Mouse (Mus musculus): ENCODE results near the gene Rap1gap2. TPM values are rescaled to one million over a fixed set of nuclear protein-coding genes. Genes with fewer than 3 reads are reported as not detected.

Gene Rap1gap2
- polyA plus RNA-seq, 1 experiment from 2014 or later: 1.5 TPM

DNA sequence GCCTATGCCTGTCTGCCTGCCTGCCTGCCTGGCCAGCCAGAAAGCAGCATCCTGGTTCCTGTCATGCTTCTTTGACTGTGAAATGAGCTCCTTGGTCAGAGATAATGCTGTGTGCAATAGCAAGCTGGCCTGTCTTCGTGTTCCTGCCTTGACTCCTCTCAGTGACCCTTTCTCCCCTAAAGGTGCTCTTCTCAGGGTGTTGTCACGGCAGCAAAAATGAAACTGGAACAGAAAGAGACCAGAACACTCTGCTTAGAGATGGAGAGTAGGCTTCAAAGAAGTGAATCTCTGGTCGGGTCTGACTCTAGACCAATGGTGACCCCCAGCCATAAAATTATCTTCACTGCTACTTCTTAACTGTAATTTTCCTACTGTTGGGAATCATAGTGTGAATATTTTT lies 42.7 kb downstream of the Rap1gap2 start:
- no peaks in the 10 kb centered on the region for H3K36me3 ChIP-seq (ENCODE audit: control insufficient read depth, insufficient read depth, low read length)
- peaks cover 11% of the 10 kb centered on the region; the same call in 1 of the 2 replicates for H3K4me1 ChIP-seq (replicated peaks; ENCODE audit: control insufficient read depth, insufficient read depth, low read length)
- ATAC-seq (ENCODE audit: low read depth): no peak
- 69% methylated on average over 3 of the region's 3 CpGs for WGBS
- no peaks in the 10 kb centered on the region for H3K27me3 ChIP-seq (ENCODE audit: control insufficient read depth, insufficient read depth, low read depth, low read length)
- no peak overlapping the region for H3K27ac ChIP-seq (ENCODE audit: low read length)
- no peak overlapping the region for H3K4me3 ChIP-seq (ENCODE audit: low read length)
- H3K4me2 ChIP-seq (ENCODE audit: low read depth, low read length): no peak overlapping the region
- no peaks in the 10 kb centered on the region for H3K9me3 ChIP-seq (ENCODE audit: control insufficient read depth, low read length)
- H3K9ac ChIP-seq (ENCODE audit: low read length): no peak overlapping the region

DNA sequence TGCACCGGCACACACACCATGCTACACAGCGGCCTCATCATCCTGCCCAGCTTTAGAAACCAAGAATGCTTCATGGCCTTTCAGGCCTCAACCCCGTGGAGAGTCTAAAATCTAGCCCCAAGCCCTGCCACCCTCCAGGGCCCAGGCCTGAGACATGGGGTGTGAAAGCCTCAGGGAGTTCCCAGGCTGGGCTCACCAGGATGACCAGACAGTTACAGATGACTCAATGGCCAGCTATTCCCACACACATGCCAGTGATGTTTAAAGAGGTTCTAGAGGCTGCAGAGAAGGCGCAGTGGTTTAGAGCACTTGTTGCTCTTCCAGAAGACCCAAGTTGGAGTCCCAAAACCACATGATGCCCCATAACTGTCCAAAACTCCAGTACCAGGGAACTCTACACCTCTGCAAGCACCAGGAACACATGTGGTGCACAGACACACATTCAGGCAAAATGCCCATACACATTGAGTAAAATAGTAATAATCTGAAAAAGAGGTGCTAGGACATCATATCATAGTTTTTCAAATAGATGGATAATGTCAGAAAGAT lies 44.3 kb downstream of the Rap1gap2 start:
- Histone ChIP-seq H3K4me2 (ENCODE audit: low read depth, low read length) (no peak overlapping the region), H3K9me3 (ENCODE audit: control insufficient read depth, low read length) (no peaks in the 10 kb centered on the region), H3K36me3 (ENCODE audit: control insufficient read depth, insufficient read depth, low read length) (no peaks in the 10 kb centered on the region), H3K9ac (ENCODE audit: low read length) (no peak overlapping the region), H3K4me3 (ENCODE audit: low read length) (no peak overlapping the region), H3K4me1 (replicated peaks; ENCODE audit: control insufficient read depth, insufficient read depth, low read length) (0 out of 2 replicates have a peak, but pooled peaks cover 5% of the 10 kb centered on the region), H3K27me3 (ENCODE audit: control insufficient read depth, insufficient read depth, low read depth, low read length) (no peaks in the 10 kb centered on the region), H3K27ac (ENCODE audit: low read length) (no peak overlapping the region)
- 85% methylated on average over 4 of the region's 4 CpGs for WGBS
- ATAC-seq (ENCODE audit: low read depth): no peak

DNA sequence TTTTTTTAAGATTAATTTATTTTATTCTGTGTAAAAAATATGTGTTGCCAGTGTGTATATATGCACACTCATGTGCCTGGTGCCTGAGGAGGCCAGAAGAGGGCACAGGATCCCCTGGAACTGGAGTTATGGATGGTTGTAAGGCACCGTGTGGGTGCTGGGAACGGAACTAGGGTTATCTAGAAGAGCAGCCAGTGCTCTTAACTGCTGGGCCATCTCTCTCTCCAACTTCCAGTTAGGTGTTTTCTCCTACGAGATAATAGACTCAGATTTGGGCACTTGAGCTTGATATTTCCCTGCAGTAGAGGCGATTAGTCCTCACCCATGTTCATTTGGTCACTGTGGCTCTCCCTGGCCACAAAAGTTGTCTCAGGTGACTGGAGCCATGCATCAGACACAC lies 49.3 kb downstream of the Rap1gap2 start:
- ATAC-seq (ENCODE audit: low read depth): no peak
- Histone ChIP-seq H3K9me3 (ENCODE audit: control insufficient read depth, low read length) (no peaks in the 10 kb centered on the region), H3K9ac (ENCODE audit: low read length) (no peak overlapping the region), H3K4me3 (ENCODE audit: low read length) (no peak overlapping the region), H3K27ac (ENCODE audit: low read length) (no peak overlapping the region), H3K36me3 (ENCODE audit: control insufficient read depth, insufficient read depth, low read length) (no peaks in the 10 kb centered on the region), H3K4me1 (replicated peaks; ENCODE audit: control insufficient read depth, insufficient read depth, low read length) (peaks cover 7% of the 10 kb centered on the region), H3K27me3 (ENCODE audit: control insufficient read depth, insufficient read depth, low read depth, low read length) (no peaks in the 10 kb centered on the region), H3K4me2 (ENCODE audit: low read depth, low read length) (no peak overlapping the region)
- 85% methylated on average over 4 of the region's 4 CpGs for WGBS

DNA sequence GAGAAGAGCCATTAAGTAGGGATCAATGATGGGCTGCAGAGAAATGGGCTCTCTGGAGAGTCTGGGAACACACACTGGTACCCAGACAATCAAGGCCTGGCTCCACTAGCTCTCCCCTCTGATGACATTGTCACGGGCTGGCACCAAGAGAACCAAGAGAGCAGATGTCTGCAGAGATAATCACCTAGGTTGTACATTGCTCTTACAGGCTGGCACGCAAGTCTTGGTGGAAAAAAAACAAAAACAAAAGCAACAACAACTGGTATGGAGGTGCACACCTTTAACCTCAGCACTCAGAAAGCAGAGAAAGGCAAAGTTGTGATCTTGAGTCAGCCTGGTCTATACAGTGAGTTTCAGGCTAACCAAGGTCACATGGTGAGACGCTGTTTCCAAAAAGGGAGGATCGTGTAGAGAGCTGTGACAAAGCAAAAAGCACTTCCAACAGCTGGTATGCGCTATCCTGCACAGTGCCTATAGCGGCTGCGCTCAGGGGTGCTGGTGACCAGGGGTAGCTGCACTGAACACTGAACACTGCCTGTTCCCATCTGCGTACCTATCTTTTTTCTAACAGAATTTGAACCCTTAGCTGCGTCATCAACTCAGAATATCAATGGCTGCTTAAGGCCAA lies 50.0 kb downstream of the Rap1gap2 start:
- no peak for ATAC-seq (ENCODE audit: low read depth)
- peaks cover 10% of the 10 kb centered on the region for H3K4me1 ChIP-seq (replicated peaks; ENCODE audit: control insufficient read depth, insufficient read depth, low read length)
- H3K36me3 ChIP-seq (ENCODE audit: control insufficient read depth, insufficient read depth, low read length): no peaks in the 10 kb centered on the region
- H3K4me2 ChIP-seq (ENCODE audit: low read depth, low read length): no peak overlapping the region
- no peak overlapping the region for H3K27ac ChIP-seq (ENCODE audit: low read length)
- WGBS: 79% methylated on average over 9 of the region's 9 CpGs
- H3K27me3 ChIP-seq (ENCODE audit: control insufficient read depth, insufficient read depth, low read depth, low read length): no peaks in the 10 kb centered on the region
- no peak overlapping the region for H3K4me3 ChIP-seq (ENCODE audit: low read length)
- no peak overlapping the region for H3K9ac ChIP-seq (ENCODE audit: low read length)
- H3K9me3 ChIP-seq (ENCODE audit: control insufficient read depth, low read length): no peaks in the 10 kb centered on the region

DNA sequence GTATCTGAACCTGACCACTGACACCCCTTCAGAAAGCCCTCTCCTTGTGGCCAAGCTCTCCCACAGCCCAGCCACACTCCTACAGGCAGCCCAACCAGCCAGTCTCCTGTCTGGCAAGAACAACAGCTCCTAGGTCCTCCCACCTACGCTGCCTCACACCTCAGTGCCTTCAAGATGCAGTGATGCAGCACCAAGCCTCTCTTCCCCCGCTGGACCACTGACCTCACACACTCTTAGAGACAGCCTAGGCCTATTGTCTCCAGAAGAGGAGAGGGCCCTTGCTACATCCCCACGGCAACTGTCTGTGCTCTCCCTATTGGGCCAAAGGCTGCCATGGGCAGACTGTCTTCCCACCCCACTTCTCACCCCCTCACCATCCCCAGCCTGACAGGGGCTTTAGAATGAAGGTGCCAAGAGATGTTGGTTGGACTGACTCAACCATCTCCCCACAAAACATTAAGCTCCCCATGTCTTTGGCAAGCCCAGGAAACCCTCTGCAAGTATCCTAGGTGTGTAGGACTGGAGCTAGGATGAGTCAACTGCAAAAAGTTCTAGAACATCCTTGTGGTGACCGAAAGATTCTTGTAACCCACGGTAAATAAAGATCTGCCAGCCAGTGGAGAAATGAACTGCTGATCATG lies 50.8 kb downstream of the Rap1gap2 start:
- H3K27me3 ChIP-seq (ENCODE audit: control insufficient read depth, insufficient read depth, low read depth, low read length): no peaks in the 10 kb centered on the region
- H3K9ac ChIP-seq (ENCODE audit: low read length): no peak overlapping the region
- peaks cover 12% of the 10 kb centered on the region for H3K4me1 ChIP-seq (replicated peaks; ENCODE audit: control insufficient read depth, insufficient read depth, low read length)
- H3K4me3 ChIP-seq (ENCODE audit: low read length): no peak overlapping the region
- H3K36me3 ChIP-seq (ENCODE audit: control insufficient read depth, insufficient read depth, low read length): no peaks in the 10 kb centered on the region
- H3K9me3 ChIP-seq (ENCODE audit: control insufficient read depth, low read length): no peaks in the 10 kb centered on the region
- no peak overlapping the region for H3K4me2 ChIP-seq (ENCODE audit: low read depth, low read length)
- WGBS: 70% methylated on average over 5 of the region's 5 CpGs
- no peak for ATAC-seq (ENCODE audit: low read depth)
- H3K27ac ChIP-seq (ENCODE audit: low read length): no peak overlapping the region

DNA sequence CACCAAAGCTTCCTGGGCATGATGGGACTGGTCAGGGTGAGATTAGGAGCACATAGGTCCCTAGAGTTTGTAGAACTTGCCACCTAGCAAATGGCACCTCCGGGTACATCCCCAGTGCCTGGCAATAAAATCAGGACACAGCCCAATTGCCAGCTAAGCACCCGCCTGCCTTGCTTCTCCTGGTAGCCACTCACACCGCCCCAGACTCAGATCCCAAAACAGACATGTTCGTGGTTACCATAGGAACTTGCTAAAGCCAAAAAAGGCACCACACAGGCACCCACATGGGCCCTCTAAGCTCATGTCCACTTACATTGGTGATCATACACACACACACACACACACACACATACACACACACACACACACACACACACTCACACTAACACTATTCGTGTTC lies 51.8 kb downstream of the Rap1gap2 start:
- H3K36me3 ChIP-seq (ENCODE audit: control insufficient read depth, insufficient read depth, low read length): no peaks in the 10 kb centered on the region
- ATAC-seq (ENCODE audit: low read depth): no peak
- no peaks in the 10 kb centered on the region for H3K9me3 ChIP-seq (ENCODE audit: control insufficient read depth, low read length)
- H3K4me2 ChIP-seq (ENCODE audit: low read depth, low read length): no peak overlapping the region
- H3K4me3 ChIP-seq (ENCODE audit: low read length): no peak overlapping the region
- no peak overlapping the region for H3K9ac ChIP-seq (ENCODE audit: low read length)
- H3K4me1 ChIP-seq (replicated peaks; ENCODE audit: control insufficient read depth, insufficient read depth, low read length): peaks cover 17% of the 10 kb centered on the region
- H3K27ac ChIP-seq (ENCODE audit: low read length): no peak overlapping the region
- no peaks in the 10 kb centered on the region for H3K27me3 ChIP-seq (ENCODE audit: control insufficient read depth, insufficient read depth, low read depth, low read length)
- WGBS: 82% methylated on average over 5 of the region's 5 CpGs

DNA sequence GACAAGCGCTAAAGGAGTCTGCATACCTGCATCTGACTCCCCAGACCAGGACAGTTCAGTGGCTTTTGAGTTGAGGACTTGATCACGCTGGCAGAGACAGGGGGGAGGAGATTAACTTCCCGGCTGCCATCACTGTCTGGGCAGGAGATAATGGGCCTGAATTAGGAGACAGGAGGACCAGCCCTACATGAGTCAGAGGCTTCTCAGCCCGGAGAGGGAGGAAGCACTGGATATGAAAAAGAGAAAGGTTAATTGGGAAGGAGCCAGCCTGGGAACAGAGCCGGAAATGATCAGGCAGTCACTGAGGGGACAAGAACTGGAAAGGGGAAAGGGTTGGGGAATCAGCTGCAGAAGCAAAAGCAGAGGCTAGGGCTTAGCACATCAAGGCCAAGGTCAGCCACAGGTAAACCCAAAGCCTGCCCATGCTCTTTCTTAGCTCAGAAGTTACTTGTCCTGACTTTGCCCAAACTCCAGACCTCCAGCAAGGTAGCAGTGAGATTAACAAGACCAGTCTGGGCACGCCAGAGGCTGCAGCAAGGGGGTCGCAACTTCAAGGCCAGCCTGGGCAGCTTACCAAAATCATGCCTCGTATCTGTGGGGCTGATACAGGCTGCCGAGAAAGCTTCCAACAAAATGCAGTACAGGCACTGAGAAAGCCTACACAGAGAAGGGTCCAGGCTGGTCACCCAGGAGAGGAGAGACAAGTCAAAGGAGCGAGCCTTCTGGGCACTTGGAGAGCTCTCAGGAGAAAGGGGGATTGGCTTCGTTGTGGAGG lies 53.1 kb downstream of the Rap1gap2 start:
- H3K4me3 ChIP-seq (ENCODE audit: low read length): no peak overlapping the region
- peaks cover 17% of the 10 kb centered on the region for H3K4me1 ChIP-seq (replicated peaks; ENCODE audit: control insufficient read depth, insufficient read depth, low read length)
- no peaks in the 10 kb centered on the region for H3K27me3 ChIP-seq (ENCODE audit: control insufficient read depth, insufficient read depth, low read depth, low read length)
- WGBS: 46% methylated on average over 11 of the region's 11 CpGs
- H3K9ac ChIP-seq (ENCODE audit: low read length): no peak overlapping the region
- H3K27ac ChIP-seq (ENCODE audit: low read length): no peak overlapping the region
- H3K36me3 ChIP-seq (ENCODE audit: control insufficient read depth, insufficient read depth, low read length): no peaks in the 10 kb centered on the region
- no peak overlapping the region for H3K4me2 ChIP-seq (ENCODE audit: low read depth, low read length)
- no peaks in the 10 kb centered on the region for H3K9me3 ChIP-seq (ENCODE audit: control insufficient read depth, low read length)
- ATAC-seq (ENCODE audit: low read depth): peak; percentile 24

DNA sequence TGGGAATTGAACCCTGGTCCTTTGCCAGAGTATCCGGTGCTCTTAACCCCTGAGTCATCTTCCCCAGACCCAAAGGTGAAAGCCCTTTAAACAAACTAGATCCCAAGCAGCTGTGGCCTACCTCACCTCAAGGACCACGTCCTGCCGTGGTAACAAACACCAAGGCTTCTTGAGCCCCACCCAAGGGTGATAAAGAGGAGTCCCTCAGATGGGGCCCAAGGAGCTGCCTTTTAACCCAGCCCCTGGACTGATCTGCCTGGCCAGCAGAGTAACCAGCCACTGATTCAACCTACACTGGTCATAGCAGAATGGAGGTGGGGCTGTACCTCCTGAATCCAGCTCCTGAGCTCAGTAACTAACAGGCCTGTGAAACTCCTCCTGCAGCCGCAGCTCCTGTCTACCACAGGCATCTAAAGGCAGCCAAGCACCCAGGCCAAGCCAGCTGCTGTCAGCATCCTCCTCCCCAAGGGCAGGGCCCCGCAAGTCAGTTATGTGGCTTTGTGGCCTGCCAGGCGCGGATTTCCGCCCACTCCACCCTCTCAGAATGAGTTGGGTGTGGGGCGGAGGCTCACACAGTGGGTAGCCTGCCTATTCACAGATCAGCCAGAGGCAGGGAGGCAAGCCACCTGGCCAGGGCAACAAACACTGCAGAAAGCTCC lies 54.9 kb downstream of the Rap1gap2 start:
- Histone ChIP-seq H3K27ac (ENCODE audit: low read length) (no peak overlapping the region), H3K4me1 (replicated peaks; ENCODE audit: control insufficient read depth, insufficient read depth, low read length) (peaks cover 19% of the 10 kb centered on the region), H3K27me3 (ENCODE audit: control insufficient read depth, insufficient read depth, low read depth, low read length) (no peaks in the 10 kb centered on the region), H3K9me3 (ENCODE audit: control insufficient read depth, low read length) (no peaks in the 10 kb centered on the region), H3K36me3 (ENCODE audit: control insufficient read depth, insufficient read depth, low read length) (no peaks in the 10 kb centered on the region), H3K4me3 (ENCODE audit: low read length) (no peak overlapping the region), H3K9ac (ENCODE audit: low read length) (no peak overlapping the region), H3K4me2 (ENCODE audit: low read depth, low read length) (no peak overlapping the region)
- WGBS: 34% methylated on average over 9 of the region's 9 CpGs
- peak; percentile 56 for ATAC-seq (ENCODE audit: low read depth)
